Mouse (Mus musculus): Measurements from ENCODE around the gene Nol3.
A peak's percentile ranks its signal among the peaks of the same experiment; 100 is the strongest.

The Nol3 gene

DNA sequence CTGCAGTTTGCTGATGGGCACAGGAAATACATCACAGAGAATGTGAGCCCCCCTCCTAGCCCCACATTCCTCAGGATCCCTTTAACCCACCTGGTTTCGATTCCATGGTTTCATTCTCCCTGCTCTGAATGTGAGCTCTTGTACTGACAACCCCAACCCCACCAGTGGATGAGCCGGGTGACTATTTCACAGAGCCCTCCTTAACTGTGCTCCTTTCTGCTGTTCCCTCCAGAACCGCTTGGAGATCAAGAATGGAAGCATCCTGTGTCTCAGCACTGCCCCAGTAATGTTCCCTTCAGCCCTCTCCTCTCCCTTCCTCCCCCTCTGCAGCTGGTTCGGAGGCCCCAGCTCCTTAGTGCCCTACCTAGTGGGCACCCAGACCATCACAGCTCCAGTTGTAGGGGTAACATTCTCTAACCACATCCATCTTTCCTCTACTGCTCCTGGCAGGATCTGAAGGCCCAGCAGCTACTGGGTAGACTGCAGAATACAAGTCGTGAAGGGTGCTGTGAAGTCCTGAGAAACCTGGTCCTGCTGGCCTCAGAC is 30.3 kb downstream of the Nol3 start:
- DNase-seq (ENCODE audit: low spot score in 2 of 2), result no peak

DNA sequence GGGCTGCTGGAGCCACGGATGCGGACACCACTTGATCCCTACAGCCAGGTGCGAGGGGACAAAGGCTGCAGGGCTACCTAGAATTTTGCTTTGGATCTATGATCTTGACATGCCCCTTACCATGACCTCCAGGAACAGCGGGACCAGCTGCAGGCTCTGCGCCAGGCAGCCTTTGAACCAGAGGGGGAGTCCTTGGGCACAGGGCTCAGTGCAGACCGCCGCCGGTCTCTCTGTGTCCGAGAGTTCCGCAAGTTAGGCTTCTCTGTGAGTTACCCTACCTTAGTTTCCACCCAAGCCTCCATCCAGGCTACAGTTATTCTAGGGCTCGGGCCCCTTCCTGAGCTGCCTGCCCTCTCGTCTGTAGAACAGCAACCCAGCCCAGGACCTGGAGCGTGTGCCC is 31.7 kb downstream of the Nol3 start:
- no peak for DNase-seq (ENCODE audit: low spot score in 2 of 2)

DNA sequence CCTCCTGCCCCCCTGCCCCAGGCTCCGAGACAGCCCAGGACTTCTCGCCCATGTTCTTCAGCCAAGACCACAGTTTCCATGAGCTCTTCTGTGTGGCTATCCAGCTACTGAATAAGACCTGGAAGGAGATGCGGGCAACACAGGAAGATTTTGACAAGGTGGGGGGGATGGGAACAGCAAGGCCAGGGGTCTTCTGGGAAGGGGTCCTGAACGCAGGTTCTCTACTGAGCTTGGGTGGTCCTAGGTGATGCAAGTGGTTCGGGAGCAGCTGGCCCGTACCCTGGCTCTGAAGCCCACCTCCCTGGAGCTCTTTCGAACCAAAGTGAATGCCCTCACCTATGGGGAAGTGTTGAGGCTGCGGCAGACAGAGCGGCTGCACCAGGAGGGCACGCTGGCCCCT is 32.5 kb downstream of the Nol3 start:
- no peak for DNase-seq (ENCODE audit: low spot score in 2 of 2)

GRCm38 (mm10) chr8:105309142-105309847 is 33.4 kb downstream of the Nol3 start:
- DNase-seq (ENCODE audit: low spot score in 2 of 2), result no peak

DNA sequence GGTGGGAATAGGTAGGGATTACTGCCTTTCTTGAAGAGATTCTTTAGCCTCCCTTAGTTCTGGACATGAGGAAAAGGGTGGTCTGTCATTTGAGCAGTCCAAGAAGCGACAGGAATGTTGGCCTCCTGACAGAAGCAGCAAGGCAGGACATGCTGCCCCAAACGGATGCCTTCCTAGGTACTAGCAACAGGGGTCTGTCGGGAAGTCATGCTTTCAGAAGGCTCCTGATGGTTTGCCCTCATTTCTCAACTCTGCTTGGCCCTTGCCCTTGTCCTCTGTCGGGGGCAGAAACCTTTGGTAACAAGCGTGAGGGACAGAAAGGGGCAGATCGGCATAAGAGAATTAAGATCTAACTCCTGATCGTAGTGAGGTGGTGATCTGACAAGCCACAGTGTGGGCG is 34.2 kb downstream of the Nol3 start:
- no peak for DNase-seq (ENCODE audit: low spot score in 2 of 2)

- no peak for DNase-seq (ENCODE audit: low spot score in 2 of 2)
Measured at GRCm38 (mm10) chr8:105311718-105312117, 35.8 kb downstream of the Nol3 start.

DNA sequence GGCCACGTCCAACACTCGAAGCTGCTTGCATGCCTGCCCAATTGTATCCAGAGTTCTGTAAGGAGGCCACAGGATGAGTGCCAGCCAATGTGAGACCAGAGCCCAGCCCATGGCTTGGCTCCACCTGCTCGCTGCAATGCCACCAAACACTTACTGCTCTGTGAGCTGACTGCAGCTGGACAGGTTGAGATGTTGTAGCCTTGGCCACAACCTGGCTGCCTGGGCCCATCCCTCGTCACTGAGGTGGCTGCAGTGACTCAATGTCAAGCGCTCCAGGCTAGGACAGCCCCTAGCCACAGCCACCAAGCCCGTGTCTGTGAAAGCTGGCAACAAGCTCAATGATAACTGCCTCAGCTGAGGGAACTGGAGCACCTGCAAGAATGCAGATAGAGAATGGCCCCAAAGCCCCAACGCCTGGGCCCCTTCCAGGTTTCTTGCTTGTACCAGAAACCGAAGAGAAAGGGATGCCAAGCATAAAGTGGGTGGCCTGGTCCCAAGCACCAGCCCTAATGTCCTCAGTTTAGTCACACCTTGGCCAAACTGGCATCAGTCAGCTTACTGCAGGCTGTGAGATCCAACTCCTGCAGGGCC is 37.0 kb downstream of the Nol3 start:
- DNase-seq (ENCODE audit: low spot score in 2 of 2), result no peak

DNA sequence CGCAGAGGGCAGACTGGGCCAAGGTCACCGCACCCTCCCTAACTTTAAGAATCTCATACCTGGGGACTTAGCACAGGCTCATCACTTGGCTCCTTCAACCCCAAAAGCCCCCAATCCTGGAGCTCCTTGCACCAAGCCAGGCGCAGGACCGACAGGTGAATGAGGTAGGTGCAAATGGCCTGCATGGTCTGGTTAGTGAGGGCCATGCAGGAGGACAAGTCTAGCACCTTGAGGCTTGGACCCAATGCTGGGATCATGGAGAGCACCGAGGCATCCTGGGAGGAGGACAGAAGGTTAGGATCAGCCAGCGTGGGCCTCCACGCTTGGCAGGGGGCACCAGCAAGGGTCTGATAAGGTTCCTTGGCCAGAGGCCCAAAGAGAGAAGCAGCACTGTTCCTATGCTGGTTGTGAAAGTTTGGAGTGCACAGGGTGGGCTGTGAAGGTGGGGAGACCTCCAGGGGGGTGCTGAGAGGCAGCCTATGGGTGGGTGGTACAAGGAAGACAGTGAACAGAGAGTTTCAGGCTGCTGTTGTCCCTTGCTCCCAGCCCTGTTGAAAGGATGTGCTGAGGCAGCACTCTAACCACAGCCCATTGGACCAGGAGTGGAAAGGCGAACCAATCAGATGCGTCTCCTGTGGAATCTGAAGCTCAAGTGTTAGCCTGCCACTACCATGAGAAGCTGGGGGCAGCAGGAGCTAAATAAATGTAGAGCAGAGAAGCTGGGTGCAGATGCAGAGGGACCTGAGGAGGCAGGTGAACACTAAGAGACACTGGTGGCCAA is 37.9 kb downstream of the Nol3 start:
- no peak for DNase-seq (ENCODE audit: low spot score in 2 of 2)

GRCm38 (mm10) chr8:105315073-105315769 is 39.3 kb downstream of the Nol3 start:
- DNase-seq (ENCODE audit: low spot score in 2 of 2), result no peak

- no peak for DNase-seq (ENCODE audit: low spot score in 2 of 2)
Measured at GRCm38 (mm10) chr8:105317941-105318340, 42.0 kb downstream of the Nol3 start.

- no peak for DNase-seq (ENCODE audit: low spot score in 2 of 2)
Measured at GRCm38 (mm10) chr8:105318662-105319190, 42.8 kb downstream of the Nol3 start.

DNA sequence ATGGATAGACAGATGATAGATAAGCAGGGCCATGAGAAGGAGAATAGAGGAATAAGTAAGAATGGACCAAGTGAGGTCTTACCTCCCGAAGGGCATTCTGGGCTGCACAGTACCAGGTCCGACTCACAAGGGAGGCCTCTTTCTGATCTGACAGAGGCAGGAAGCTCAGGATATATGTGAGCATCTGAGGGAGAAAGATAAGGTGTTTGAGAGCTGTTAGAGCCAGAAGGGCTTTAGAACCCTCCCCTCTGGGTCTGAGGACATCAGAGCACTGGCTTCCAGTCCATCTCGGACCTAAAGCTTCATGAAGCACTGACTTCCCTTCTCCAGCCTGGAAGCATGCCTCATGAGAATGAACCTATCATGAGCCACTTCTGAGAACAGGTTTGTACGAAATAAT is 47.2 kb downstream of the Nol3 start:
- no peak for DNase-seq (ENCODE audit: low spot score in 2 of 2)

- DNase-seq (ENCODE audit: low spot score in 2 of 2), result no peak
Measured at GRCm38 (mm10) chr8:105325641-105326093, 49.7 kb downstream of the Nol3 start.

DNA sequence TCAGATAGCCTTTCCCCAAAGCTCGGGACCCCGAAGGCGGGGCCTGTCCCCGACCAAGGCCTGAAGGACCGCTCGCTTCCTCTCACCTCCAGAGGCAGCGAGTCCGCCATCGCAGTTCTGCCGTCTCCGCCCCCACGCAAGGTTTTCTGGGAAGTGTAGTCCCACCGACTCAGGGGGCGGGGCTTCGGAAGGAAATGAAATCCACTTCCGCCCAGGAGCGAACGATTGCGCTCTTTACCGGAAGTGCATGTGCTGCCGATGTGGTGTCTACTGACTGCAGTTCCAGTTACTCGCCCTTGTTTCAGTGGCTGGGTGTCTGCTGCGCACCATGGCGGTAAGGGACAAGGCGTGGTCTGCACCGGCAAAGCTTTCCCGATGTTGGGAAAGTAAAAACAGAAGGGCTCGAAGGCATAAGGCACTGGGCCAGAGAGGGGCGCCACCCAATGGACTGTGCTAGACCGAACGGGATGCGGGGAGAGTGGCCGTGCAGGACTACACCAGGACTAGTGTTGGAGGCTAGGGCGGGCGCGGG is 50.3 kb downstream of the Nol3 start, which contains the start of the genes Lrrc29 and Tmem208:
Gene Lrrc29, minus strand, starts transcription at position 138 of the 532 bp plus-strand sequence.
Gene Tmem208, plus strand, starts transcription at position 214 of the 532 bp plus-strand sequence.
- DNase-seq (ENCODE audit: low spot score in 2 of 2), result peak; percentile 90 to 97

DNA sequence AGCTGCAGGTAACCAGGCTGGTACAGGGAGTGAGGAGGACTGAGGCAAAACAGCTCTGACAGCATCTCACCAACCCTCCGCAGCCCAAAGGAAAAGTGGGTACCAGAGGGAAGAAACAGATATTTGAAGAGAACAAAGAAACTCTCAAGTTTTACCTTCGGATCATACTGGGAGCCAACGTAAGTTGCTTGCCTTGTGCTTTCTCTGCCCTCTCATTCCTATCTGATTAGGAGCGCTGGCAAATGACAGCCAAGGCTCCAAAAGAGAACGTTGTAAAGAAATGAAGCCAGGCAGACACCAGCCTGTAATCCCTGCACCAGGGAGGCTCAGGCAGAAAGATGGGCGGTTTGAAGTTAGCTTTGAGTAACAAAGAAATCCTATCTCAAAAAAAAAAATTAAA is 51.0 kb downstream of the Nol3 start:
- no peak for DNase-seq (ENCODE audit: low spot score in 2 of 2)

DNA sequence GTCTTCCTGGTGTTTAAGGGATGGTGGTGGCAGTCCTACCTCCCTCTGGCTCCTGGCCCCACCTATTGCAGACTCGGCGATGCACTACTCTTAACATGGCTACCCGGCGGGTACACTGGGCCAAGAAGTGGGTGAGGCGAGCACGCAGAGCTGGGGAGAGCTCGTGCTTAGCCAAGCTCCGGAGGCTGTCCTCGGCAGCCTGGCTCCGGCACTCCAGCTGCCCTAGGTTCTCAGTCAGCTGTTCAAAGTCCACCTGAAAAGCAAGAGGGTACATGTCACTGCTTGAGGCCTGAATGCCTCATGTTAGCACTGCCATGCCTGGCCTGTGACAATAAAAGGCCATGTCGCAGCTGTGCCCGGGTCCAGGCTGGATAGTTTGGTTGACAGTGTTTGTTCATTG is 54.4 kb downstream of the Nol3 start:
- DNase-seq (ENCODE audit: low spot score in 2 of 2), result no peak

GRCm38 (mm10) chr8:105331469-105331868 is 55.5 kb downstream of the Nol3 start:
- DNase-seq (ENCODE audit: low spot score in 2 of 2), result no peak
